Mouse (Mus musculus) urinary bladder, postnatal 36 days (tissue): ENCODE measurements at regions not wholly inside any gene's neighbourhood (a gene's known extent, or its start where the extent isn't known, plus 50 kb on each side); places are given as distances from the start of the nearest gene placed in this dataset.

Experiments
- DNase-seq, 2 experiments: peaks; one replicate each; pipeline ENCODE4 v3.0.0; 2022; ENCODE audit warnings: low spot score in 2 of 2, mixed read lengths in 1 of 2

GRCm38 (mm10) chr16:24255037-24255436 is 138.3 kb upstream of the Lpp start:
- DNase-seq, result no peak

GRCm38 (mm10) chr16:24254590-24254989 is 138.7 kb upstream of the Lpp start:
- no peak for DNase-seq

- no peak for DNase-seq
Observed at GRCm38 (mm10) chr16:24254143-24254542, 139.2 kb upstream of the Lpp start.

GRCm38 (mm10) chr16:24247291-24247690 is 146.0 kb upstream of the Lpp start:
- DNase-seq, result no peak

GRCm38 (mm10) chr16:24238075-24238555 is 155.2 kb upstream of the Lpp start:
- DNase-seq, result peak; percentile 18 to 66

GRCm38 (mm10) chr16:24237425-24237824 is 155.9 kb upstream of the Lpp start:
- DNase-seq, result no peak

- no peak for DNase-seq
Observed at GRCm38 (mm10) chr16:24237013-24237412, 156.3 kb upstream of the Lpp start.

GRCm38 (mm10) chr16:24236511-24236910 is 156.8 kb upstream of the Lpp start:
- no peak for DNase-seq

- no peak for DNase-seq
Observed at GRCm38 (mm10) chr16:24234795-24235194, 158.5 kb upstream of the Lpp start.

GRCm38 (mm10) chr16:24232001-24232530 is 161.2 kb upstream of the Lpp start:
- DNase-seq, result no peak

GRCm38 (mm10) chr16:24231506-24231905 is 161.8 kb upstream of the Lpp start:
- no peak for DNase-seq

- DNase-seq, result no peak
Observed at GRCm38 (mm10) chr16:24229002-24229607, 164.2 kb upstream of the Lpp start.

- no peak for DNase-seq
Observed at GRCm38 (mm10) chr16:24225897-24226296, 167.4 kb upstream of the Lpp start.

- DNase-seq, result no peak
Observed at GRCm38 (mm10) chr16:24225090-24225489, 168.2 kb upstream of the Lpp start.

GRCm38 (mm10) chr16:24223901-24224300 is 169.4 kb upstream of the Lpp start:
- no peak for DNase-seq

GRCm38 (mm10) chr16:24223527-24223880 is 169.8 kb upstream of the Lpp start:
- DNase-seq, result no peak

- DNase-seq, result no peak
Observed at GRCm38 (mm10) chr16:24222759-24223526, 170.4 kb upstream of the Lpp start.

GRCm38 (mm10) chr16:24221992-24222391 is 171.3 kb upstream of the Lpp start:
- DNase-seq, result no peak

GRCm38 (mm10) chr16:24220613-24221012 is 172.7 kb upstream of the Lpp start:
- DNase-seq, result no peak

GRCm38 (mm10) chr16:24219691-24220090 is 173.6 kb upstream of the Lpp start:
- DNase-seq, result no peak

GRCm38 (mm10) chr16:24218850-24219185 is 174.5 kb upstream of the Lpp start:
- DNase-seq, result no peak

GRCm38 (mm10) chr16:24218162-24218849 is 175.0 kb upstream of the Lpp start:
- no peak for DNase-seq

- DNase-seq, result no peak
Observed at GRCm38 (mm10) chr16:24216828-24217227, 176.5 kb upstream of the Lpp start.
